Mouse (Mus musculus) neural tube, embryonic 14.5 days (tissue): ENCODE measurements at regions not wholly inside any gene's neighbourhood (a gene's known extent, or its start where the extent isn't known, plus 50 kb on each side); places are given as distances from the start of the nearest gene placed in this dataset.

ENCODE experiments used
- ATAC-seq: fragments of 200-750 bp; cut with Nextera tagmentation; 2 replicates; pipeline ENCODE4 v1.8.0; 2017; ENCODE audit warnings: low read depth, mild to moderate bottlenecking, moderate TSS enrichment, moderate library complexity
- H3K27ac ChIP-seq: fragments of 300-500 bp; sonication (generic); 2 replicates; pipeline ENCODE4 v1.5.1; 2014; ENCODE audit warnings: low read depth, mild to moderate bottlenecking, control low read depth, low read length, moderate library complexity, mixed read lengths
- H3K27me3 ChIP-seq: fragments of 300-500 bp; sonication (generic); 2 replicates; pipeline ENCODE4 v1.6.1; 2014; ENCODE audit warnings: low read length; ENCODE audit not compliant: control insufficient read depth, insufficient read depth
- H3K36me3 ChIP-seq: fragments of 300-500 bp; sonication (generic); 2 replicates; pipeline ENCODE4 v1.6.1; 2014; ENCODE audit warnings: low read length, mixed read lengths; ENCODE audit not compliant: control insufficient read depth, insufficient read depth
- H3K4me1 ChIP-seq: fragments of 300-500 bp; sonication (generic); 2 replicates; pipeline ENCODE4 v1.6.1; 2014; ENCODE audit warnings: low read length; ENCODE audit not compliant: control insufficient read depth, insufficient read depth
- H3K4me2 ChIP-seq: fragments of 300-500 bp; sonication (generic); 2 replicates; pipeline ENCODE4 v1.6.1; 2014; ENCODE audit warnings: mild to moderate bottlenecking, low read depth, low read length, control low read depth
- H3K4me3 ChIP-seq: fragments of 300-500 bp; sonication (generic); 2 replicates; pipeline ENCODE4 v1.5.1; 2014; ENCODE audit warnings: low read depth, low read length, control low read depth, mixed read lengths
- H3K9ac ChIP-seq: fragments of 300-500 bp; sonication (generic); replicated peaks from 2 replicates; pipeline ENCODE4 v1.6.1; 2014; ENCODE audit warnings: low read depth, mild to moderate bottlenecking, control low read depth, low read length, mixed read lengths
- H3K9me3 ChIP-seq: fragments of 300-500 bp; sonication (generic); 2 replicates; pipeline ENCODE4 v1.6.1; 2016; ENCODE audit warnings: low read length; ENCODE audit not compliant: control insufficient read depth
- WGBS: fragments of 180-500 bp; shearing (Covaris S2); extraction: QIAGEN DNeasy Blood & Tissue Kit; methylation state at CpG from one replicate; pipeline ENCODE4 v1.1.7; 2014; 5-methylcytosine and 5-hydroxymethylcytosine counted together

DNA sequence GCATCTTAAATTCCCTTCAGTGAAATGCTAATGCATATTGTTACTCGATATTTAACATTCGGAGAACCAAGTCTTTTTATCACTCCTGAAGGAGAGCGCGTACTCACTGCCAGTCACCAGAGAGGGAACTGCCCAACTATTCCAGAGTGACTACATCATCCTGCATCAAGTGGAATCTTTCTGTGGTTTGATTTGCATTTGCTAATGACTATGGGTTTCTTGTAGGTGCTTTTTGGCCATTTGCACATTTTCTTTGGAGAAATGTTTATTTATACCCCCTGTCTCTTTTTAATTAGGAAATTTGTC, 249.3 kb upstream of the Rnaseh2b start:
- 53% methylated on average over 4 of the region's 4 CpGs for WGBS
- ATAC-seq, result no peak

DNA sequence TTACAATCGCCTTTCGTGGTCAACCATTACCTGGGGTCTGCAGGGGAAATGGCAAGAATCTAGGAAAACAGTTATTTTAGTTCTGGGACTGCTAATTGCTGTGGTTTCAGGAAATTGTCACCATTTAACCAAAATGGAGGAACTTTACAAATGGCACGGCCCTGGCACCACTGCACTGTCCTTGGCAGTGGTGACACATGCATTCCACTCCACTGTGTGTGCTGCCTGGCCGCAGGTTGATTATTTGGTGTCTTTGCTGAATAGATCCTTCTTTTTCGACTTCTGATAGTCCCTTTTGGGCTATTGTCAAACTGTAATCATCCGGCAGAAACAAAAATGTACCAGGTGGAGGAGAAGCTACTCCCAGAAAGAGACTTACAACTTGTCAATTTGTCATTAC, 241.4 kb upstream of the Rnaseh2b start:
- no peaks in the 10 kb centered on the region for H3K9me3 ChIP-seq
- H3K9ac ChIP-seq, result no peak overlapping the region
- no peak overlapping the region for H3K4me2 ChIP-seq
- no peak for ATAC-seq
- WGBS, result 92% methylated on average over 6 of the region's 6 CpGs
- H3K27ac ChIP-seq, result no peak overlapping the region
- no peaks in the 10 kb centered on the region for H3K4me1 ChIP-seq
- no peaks in the 10 kb centered on the region for H3K27me3 ChIP-seq
- no peak overlapping the region for H3K4me3 ChIP-seq
- H3K36me3 ChIP-seq, result no peaks in the 10 kb centered on the region

More for the DNA sequence above, 249.3 kb upstream of the Rnaseh2b start:
- Histone ChIP-seq H3K9ac (no peak overlapping the region), H3K4me1 (no peaks in the 10 kb centered on the region), H3K36me3 (no peaks in the 10 kb centered on the region), H3K4me2 (no peak overlapping the region), H3K27ac (no peak overlapping the region), H3K4me3 (no peak overlapping the region), H3K9me3 (no peaks in the 10 kb centered on the region), H3K27me3 (no peaks in the 10 kb centered on the region)

DNA sequence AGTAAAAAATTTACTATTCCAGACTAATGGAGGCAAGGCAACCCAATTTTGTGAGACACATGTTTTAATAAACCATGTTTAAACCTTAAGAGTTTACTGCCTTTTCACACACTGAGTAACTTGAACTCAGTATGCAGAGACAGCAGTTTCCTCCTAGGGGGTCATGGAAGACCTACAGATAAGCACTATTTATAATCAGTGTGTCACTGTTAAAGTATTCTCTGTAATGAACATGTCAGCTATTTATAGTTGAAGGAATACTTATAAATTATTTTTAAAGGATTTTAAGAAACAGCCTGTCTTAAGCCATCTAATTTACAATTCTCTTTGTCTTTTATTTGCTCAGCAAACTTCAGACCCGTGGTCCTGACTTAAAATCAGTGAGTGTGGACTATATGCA, 240.5 kb upstream of the Rnaseh2b start:
- H3K36me3 ChIP-seq, result no peaks in the 10 kb centered on the region
- no peak overlapping the region for H3K9ac ChIP-seq
- no peak overlapping the region for H3K4me2 ChIP-seq
- no peaks in the 10 kb centered on the region for H3K27me3 ChIP-seq
- no peaks in the 10 kb centered on the region for H3K9me3 ChIP-seq
- no peak for ATAC-seq
- no peak overlapping the region for H3K27ac ChIP-seq
- 22% methylated on average over 1 of the region's 1 CpGs for WGBS
- no peaks in the 10 kb centered on the region for H3K4me1 ChIP-seq
- H3K4me3 ChIP-seq, result no peak overlapping the region

DNA sequence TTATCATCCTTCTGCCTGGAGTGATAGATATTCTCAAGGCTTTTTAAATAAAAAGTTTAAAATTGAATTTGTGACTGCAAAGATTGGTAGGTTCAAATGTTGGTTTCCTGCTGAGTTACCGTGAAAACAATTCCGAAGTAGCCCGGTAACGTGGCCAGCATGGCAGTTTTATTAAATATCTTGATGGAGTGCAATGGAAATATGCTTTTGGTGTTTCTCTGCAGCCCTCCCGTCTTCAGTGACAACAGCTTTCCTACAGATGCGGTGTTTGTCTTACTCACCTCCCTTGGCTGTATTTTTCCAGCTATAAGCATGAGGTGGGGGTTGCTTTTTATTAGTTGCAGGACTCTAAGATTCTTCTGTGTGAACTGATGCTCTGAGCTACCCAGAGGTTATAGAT, 239.4 kb upstream of the Rnaseh2b start:
- no peak overlapping the region for H3K4me2 ChIP-seq
- no peaks in the 10 kb centered on the region for H3K4me1 ChIP-seq
- no peaks in the 10 kb centered on the region for H3K27me3 ChIP-seq
- H3K4me3 ChIP-seq, result no peak overlapping the region
- 75% methylated on average over 6 of the region's 6 CpGs for whole genome bisulfite sequencing
- H3K9me3 ChIP-seq, result no peaks in the 10 kb centered on the region
- H3K9ac ChIP-seq, result no peak overlapping the region
- no peaks in the 10 kb centered on the region for H3K36me3 ChIP-seq
- H3K27ac ChIP-seq, result no peak overlapping the region
- no peak for ATAC-seq

DNA sequence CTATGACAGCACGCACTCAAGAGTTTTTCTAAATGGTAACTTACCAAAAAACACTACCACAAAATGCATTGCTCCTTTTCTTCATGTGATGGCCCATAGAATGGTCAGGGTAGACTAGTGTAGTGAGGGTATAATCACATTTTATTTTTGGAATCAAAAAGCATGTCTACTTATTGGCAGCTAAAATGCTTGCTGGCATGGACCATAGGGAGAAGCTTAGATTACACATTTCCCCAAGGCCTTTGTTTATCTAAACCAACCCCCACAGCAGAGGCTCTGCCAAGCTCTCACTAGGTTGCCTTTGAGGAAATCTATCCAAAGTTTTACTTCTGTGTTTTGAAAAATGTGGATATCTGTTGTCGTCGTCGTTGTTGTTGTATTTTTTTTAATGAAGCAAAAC, 235.3 kb upstream of the Rnaseh2b start:
- ATAC-seq, result no peak
- H3K36me3 ChIP-seq, result no peaks in the 10 kb centered on the region
- WGBS, result 94% methylated on average over 4 of the region's 4 CpGs
- H3K27me3 ChIP-seq, result no peaks in the 10 kb centered on the region
- no peak overlapping the region for H3K4me2 ChIP-seq
- no peak overlapping the region for H3K27ac ChIP-seq
- no peaks in the 10 kb centered on the region for H3K9me3 ChIP-seq
- H3K9ac ChIP-seq, result no peak overlapping the region
- no peak overlapping the region for H3K4me3 ChIP-seq
- no peaks in the 10 kb centered on the region for H3K4me1 ChIP-seq

DNA sequence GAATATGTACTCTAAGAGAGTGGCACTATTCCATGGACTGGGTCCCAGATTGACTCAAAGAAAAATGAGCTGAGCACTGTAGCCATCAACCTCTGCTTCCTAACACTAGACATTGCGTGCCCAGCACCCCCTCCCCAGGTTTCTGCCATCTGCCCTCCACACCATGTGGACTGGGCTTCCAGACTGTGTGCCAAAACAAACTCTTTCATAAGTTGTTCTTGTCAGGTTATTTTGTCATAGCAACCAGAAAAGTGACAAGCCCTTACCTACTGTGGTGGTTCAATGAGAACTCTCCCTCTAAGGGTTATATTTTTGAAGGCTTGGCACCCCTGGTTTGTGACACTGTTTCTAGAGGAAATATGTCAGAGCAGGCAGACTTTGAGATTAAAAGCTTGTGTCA, 234.3 kb upstream of the Rnaseh2b start:
- 91% methylated on average over 1 of the region's 1 CpGs for WGBS
- Histone ChIP-seq H3K27ac (no peak overlapping the region), H3K4me2 (no peak overlapping the region), H3K27me3 (no peaks in the 10 kb centered on the region), H3K9me3 (no peaks in the 10 kb centered on the region), H3K4me1 (no peaks in the 10 kb centered on the region), H3K9ac (no peak overlapping the region), H3K36me3 (no peaks in the 10 kb centered on the region), H3K4me3 (no peak overlapping the region)
- ATAC-seq, result no peak

GRCm38 (mm10) chr14:62071140-62071539, 221.2 kb upstream of the Rnaseh2b start:
- Histone ChIP-seq H3K36me3 (no peaks in the 10 kb centered on the region), H3K27me3 (no peaks in the 10 kb centered on the region), H3K9ac (no peak overlapping the region), H3K4me1 (no peaks in the 10 kb centered on the region), H3K4me3 (no peak overlapping the region), H3K4me2 (no peak overlapping the region), H3K27ac (no peak overlapping the region), H3K9me3 (no peaks in the 10 kb centered on the region; the same call in 1 of the 2 replicates)
- ATAC-seq, result no peak
- WGBS, result 89% methylated on average over 6 of the region's 6 CpGs

DNA sequence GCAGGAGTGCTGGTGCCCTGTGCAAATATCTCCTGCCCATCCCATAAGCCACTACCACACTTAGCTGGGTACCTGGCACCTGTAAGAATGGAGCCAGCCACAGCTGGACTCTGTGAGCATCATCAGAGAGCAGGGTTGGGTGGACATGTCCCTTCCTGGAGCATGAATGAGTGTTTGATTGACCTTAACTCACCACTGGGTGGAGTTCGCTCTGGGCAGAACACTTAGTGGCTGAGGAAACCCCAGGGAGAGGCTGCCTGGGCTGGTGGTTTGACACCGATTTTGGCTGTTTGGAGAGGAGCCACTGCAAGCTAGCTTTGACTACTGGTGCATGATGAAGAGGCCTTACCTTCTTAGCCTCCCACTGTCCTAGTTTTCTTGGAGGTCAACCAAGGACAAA, 208.3 kb upstream of the Rnaseh2b start:
- Histone ChIP-seq H3K4me3 (no peak overlapping the region), H3K9me3 (no peaks in the 10 kb centered on the region), H3K27me3 (no peaks in the 10 kb centered on the region), H3K36me3 (no peaks in the 10 kb centered on the region), H3K27ac (no peak overlapping the region), H3K4me2 (no peak overlapping the region), H3K9ac (no peak overlapping the region), H3K4me1 (no peaks in the 10 kb centered on the region)
- ATAC-seq, result no peak
- WGBS, result 62% methylated on average over 2 of the region's 2 CpGs

- Histone ChIP-seq H3K9ac (no peak overlapping the region), H3K27me3 (no peaks in the 10 kb centered on the region), H3K36me3 (no peaks in the 10 kb centered on the region), H3K4me2 (no peak overlapping the region), H3K9me3 (no peaks in the 10 kb centered on the region), H3K27ac (no peak overlapping the region), H3K4me3 (no peak overlapping the region), H3K4me1 (no peaks in the 10 kb centered on the region)
- ATAC-seq, result no peak
- 67% methylated on average over 3 of the region's 3 CpGs for WGBS
Observed at GRCm38 (mm10) chr14:62088174-62088573, 204.2 kb upstream of the Rnaseh2b start.

DNA sequence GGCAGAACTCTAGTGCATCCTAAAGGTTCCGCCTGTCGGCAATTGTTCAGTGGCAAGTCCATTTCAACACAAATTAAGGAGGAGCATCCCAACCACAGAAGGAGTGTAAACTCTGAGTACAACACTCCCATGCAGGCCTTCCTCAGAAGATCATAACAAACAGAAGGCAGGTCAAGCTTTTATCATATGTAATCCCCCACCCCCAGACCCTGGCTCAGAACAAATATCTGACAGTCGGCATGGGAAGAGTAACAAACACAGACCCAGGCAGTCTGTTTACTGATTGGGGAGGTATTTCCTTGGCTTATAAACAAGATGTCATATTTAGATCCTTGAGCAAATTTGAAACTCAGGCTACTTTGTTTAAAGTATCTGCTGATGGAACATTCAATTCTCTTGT, 174.9 kb upstream of the Rnaseh2b start:
- no peak overlapping the region for H3K4me3 ChIP-seq
- no peaks in the 10 kb centered on the region for H3K27me3 ChIP-seq
- no peak for ATAC-seq

More for the DNA sequence above, 174.9 kb upstream of the Rnaseh2b start:
- 89% methylated on average over 3 of the region's 3 CpGs for WGBS
- Histone ChIP-seq H3K9ac (no peak overlapping the region), H3K9me3 (no peaks in the 10 kb centered on the region), H3K4me2 (no peak overlapping the region), H3K36me3 (no peaks in the 10 kb centered on the region), H3K4me1 (no peaks in the 10 kb centered on the region), H3K27ac (no peak overlapping the region)
